Mouse (Mus musculus) lung, postnatal 0 days (tissue): Measurements from ENCODE around the gene Arl8a. TPM values are rescaled to one million over a fixed set of nuclear protein-coding genes. Genes with fewer than 3 reads are reported as not detected.
"Not testable (repeated sequence)": the region's sequence is repeated elsewhere in the genome, so short reads cannot be mapped to it uniquely, and the experiment has no call there.

Source experiments
- ATAC-seq: fragments of 200-750 bp; cut with Nextera tagmentation; 2 replicates; pipeline ENCODE4 v1.8.0; 2017; ENCODE audit warnings: moderate library complexity
- DNase-seq: peaks from one replicate; pipeline ENCODE4 v3.0.0-alpha.2; 2016; ENCODE audit warnings: low spot score
- H3K27ac ChIP-seq: fragments of 300-500 bp; sonication (generic); 2 replicates; pipeline ENCODE4 v1.5.1; 2014; ENCODE audit warnings: antibody characterized with exemption, mild to moderate bottlenecking, low read length, mixed read lengths
- H3K27me3 ChIP-seq: fragments of 300-500 bp; sonication (generic); replicated peaks from 2 replicates; pipeline ENCODE4 v1.6.1; 2014; ENCODE audit warnings: low read length, mixed read lengths; ENCODE audit not compliant: insufficient read depth
- H3K36me3 ChIP-seq: fragments of 300-500 bp; sonication (generic); 2 replicates; pipeline ENCODE4 v1.6.1; 2014; ENCODE audit warnings: low read length, mixed read lengths; ENCODE audit not compliant: insufficient read depth
- H3K4me1 ChIP-seq: fragments of 300-500 bp; sonication (generic); 2 replicates; pipeline ENCODE4 v1.6.1; 2014; ENCODE audit warnings: antibody characterized with exemption, low read depth, low read length, mixed read lengths; ENCODE audit not compliant: insufficient read depth
- H3K4me2 ChIP-seq: fragments of 300-500 bp; sonication (generic); replicated peaks from 2 replicates; pipeline ENCODE4 v1.6.1; 2014; ENCODE audit warnings: low read depth, mild to moderate bottlenecking, low read length, moderate library complexity, mixed read lengths
- H3K4me3 ChIP-seq: fragments of 300-500 bp; sonication (generic); 2 replicates; pipeline ENCODE4 v1.5.1; 2014; ENCODE audit warnings: low read depth, low read length
- H3K9ac ChIP-seq: fragments of 300-500 bp; sonication (generic); replicated peaks from 2 replicates; pipeline ENCODE4 v1.6.1; 2014; ENCODE audit warnings: low read depth, mild to moderate bottlenecking
- H3K9me3 ChIP-seq: fragments of 300-500 bp; sonication (generic); 2 replicates; pipeline ENCODE4 v1.6.1; 2016; ENCODE audit warnings: low read length, mixed read lengths
- CTCF ChIP-seq: IDR thresholded peaks from 2 replicates; pipeline ENCODE4 v1.5.1; 2016; ENCODE audit warnings: antibody characterized with exemption, mild to moderate bottlenecking
- EP300 ChIP-seq: IDR thresholded peaks from 2 replicates; pipeline ENCODE4 v1.6.1; 2016; ENCODE audit warnings: antibody characterized with exemption, mild to moderate bottlenecking, control low read depth
- WGBS: fragments of 180-500 bp; shearing (Covaris S2); extraction: QIAGEN DNeasy Blood & Tissue Kit; methylation state at CpG from one replicate; pipeline ENCODE4 v1.1.7; 2014; 5-methylcytosine and 5-hydroxymethylcytosine counted together
- polyA plus RNA-seq: library from polyadenylated mRNA; unstranded; fragments of >200 nt; fragmentation: Nextera tagmentation; extraction: Ambion mirVana; gene quantifications from 2 replicates; pipeline ENCODE4 v1.2.1, GENCODE M21; 2015

The Arl8a gene
- polyA plus RNA-seq, 1 experiment from 2014 or later: 51.8 TPM

DNA sequence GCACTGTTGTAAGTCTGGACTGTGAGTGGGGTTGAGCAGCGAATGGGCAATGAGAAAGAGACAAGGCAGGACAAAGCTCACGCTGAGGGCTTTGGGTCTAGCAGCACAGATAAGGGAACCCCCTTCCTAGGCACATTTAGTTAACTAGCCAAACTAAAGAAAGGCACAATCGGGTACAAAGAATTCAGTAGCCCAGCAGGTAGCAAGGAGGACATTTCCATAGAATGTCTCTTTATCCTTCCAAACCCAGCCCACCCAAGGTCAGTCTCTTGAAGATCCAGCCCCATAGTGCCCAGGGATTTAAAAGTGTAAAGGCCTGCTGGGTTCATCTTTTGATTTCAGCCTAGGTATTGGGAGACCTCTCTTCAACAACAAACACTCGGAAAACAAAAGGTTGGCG lies 39.3 kb downstream of the Arl8a start:
- H3K9me3 ChIP-seq: no peaks in the 10 kb centered on the region
- TF ChIP-seq CTCF: no peak
- TF ChIP-seq EP300: no peak
- 60% methylated on average over 5 of the region's 5 CpGs for WGBS
- no peak overlapping the region for H3K9ac ChIP-seq
- no peak for ATAC-seq
- no peaks in the 10 kb centered on the region for H3K27me3 ChIP-seq
- H3K36me3 ChIP-seq: no peaks in the 10 kb centered on the region
- H3K4me3 ChIP-seq: no peak overlapping the region
- no peak overlapping the region for H3K27ac ChIP-seq
- no peaks in the 10 kb centered on the region for H3K4me1 ChIP-seq
- no peak overlapping the region for H3K4me2 ChIP-seq
- DNase-seq: no peak

DNA sequence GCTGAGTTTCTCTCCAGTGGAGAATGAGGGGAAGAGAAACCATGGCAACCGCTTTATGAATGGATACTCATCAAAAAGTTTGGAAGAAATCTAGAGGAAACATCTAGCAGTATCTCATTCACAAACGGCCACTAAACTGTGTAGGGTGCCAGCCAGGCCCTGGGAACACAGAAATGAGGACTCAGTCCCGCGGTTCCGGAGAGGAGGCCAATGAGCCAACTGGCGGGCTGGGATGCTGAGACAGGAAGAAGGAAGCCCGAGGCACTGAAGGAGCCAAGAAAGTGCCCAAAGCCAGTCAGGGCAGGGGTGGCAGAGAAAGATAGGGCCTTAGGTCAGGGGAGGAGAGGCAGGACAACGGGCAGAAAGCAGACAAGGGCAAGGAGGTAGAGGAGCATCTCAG lies 39.8 kb downstream of the Arl8a start:
- Histone ChIP-seq H3K36me3 (no peaks in the 10 kb centered on the region), H3K9me3 (no peaks in the 10 kb centered on the region), H3K27ac (no peak overlapping the region), H3K4me2 (no peak overlapping the region), H3K4me1 (no peaks in the 10 kb centered on the region), H3K4me3 (no peak overlapping the region), H3K9ac (no peak overlapping the region), H3K27me3 (no peaks in the 10 kb centered on the region)
- ATAC-seq: no peak
- TF ChIP-seq CTCF: no peak
- TF ChIP-seq EP300: no peak
- DNase-seq: no peak
- WGBS: 30% methylated on average over 8 of the region's 8 CpGs

DNA sequence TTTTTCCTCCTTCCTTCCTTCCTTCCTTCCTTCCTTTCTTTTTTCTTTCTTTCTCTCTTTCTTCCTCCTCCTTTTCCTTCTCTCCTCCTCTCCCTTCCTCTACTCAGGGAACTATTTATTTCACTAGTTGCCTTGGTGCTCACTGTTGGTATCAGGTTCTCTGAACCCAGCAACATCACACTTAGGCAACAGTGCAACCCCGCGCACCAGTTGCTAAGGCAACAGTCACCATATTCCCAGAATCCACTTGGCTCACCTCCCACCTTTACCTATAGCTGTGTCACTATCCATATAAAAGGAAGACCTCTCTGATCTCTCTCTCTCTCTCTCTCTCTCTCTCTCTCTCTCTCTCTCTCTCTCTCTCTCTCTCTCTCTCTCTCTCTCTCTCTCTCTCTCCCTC lies 40.4 kb downstream of the Arl8a start:
- H3K36me3 ChIP-seq, H3K4me1 ChIP-seq, H3K27ac ChIP-seq, H3K4me3 ChIP-seq, H3K9me3 ChIP-seq, H3K9ac ChIP-seq, H3K27me3 ChIP-seq, ATAC-seq, H3K4me2 ChIP-seq, DNase-seq: not testable (repeated sequence)
- 47% methylated on average over 2 of the region's 2 CpGs for WGBS

DNA sequence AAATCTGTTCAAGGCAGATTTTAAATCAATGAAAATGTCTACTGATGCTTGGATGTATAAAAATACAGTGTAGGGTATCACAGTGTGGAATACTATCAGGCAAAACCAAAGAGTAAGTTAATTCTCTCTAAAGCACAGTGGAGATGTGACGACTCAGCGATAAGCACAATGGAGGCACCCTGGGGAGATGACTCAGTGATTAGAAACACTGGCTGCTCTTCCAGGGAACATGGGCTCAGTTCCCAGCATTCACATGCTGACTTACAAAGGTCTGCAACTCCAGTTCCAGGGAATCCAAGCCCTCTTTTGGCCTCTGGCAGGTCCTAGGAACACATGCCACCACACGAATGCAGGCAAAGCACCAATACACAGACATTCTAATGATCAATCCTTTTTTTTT lies 41.6 kb downstream of the Arl8a start:
- no peaks in the 10 kb centered on the region for H3K9me3 ChIP-seq
- TF ChIP-seq CTCF (no peak), EP300 (no peak)
- no peak overlapping the region for H3K27ac ChIP-seq
- no peak overlapping the region for H3K9ac ChIP-seq
- no peak overlapping the region for H3K4me3 ChIP-seq
- H3K4me2 ChIP-seq: no peak overlapping the region
- no peaks in the 10 kb centered on the region for H3K27me3 ChIP-seq
- ATAC-seq (no peak), DNase-seq (no peak)
- H3K36me3 ChIP-seq: no peaks in the 10 kb centered on the region
- H3K4me1 ChIP-seq: no peaks in the 10 kb centered on the region
- 49% methylated on average over 3 of the region's 3 CpGs for WGBS

DNA sequence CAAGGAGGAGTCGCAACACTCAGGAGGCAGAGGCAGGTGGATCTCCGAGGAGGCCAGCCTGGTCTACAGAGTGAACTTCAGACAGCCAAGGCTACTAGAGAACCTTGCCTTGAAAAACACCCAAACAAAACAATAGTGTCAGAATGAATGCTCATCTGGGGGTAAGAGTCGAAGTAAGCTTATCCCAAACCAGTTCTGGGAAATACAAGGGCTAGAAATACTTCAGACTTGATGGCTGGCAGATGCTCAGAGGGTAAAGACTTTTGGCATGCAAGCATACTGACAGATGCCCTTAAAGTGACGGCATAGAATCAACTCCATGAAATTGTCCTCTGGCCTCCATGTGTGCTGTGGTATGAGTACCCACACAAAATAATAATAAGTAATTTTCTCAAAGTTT lies 42.6 kb downstream of the Arl8a start:
- H3K4me3 ChIP-seq: no peak overlapping the region
- TF ChIP-seq EP300 (no peak), CTCF (no peak)
- H3K4me1 ChIP-seq: no peaks in the 10 kb centered on the region
- no peaks in the 10 kb centered on the region for H3K36me3 ChIP-seq
- H3K4me2 ChIP-seq: no peak overlapping the region
- no peaks in the 10 kb centered on the region for H3K9me3 ChIP-seq
- no peak overlapping the region for H3K9ac ChIP-seq
- DNase-seq (no peak), ATAC-seq (no peak)
- no peaks in the 10 kb centered on the region for H3K27me3 ChIP-seq
- H3K27ac ChIP-seq: no peak overlapping the region
- WGBS: 78% methylated on average over 4 of the region's 4 CpGs

DNA sequence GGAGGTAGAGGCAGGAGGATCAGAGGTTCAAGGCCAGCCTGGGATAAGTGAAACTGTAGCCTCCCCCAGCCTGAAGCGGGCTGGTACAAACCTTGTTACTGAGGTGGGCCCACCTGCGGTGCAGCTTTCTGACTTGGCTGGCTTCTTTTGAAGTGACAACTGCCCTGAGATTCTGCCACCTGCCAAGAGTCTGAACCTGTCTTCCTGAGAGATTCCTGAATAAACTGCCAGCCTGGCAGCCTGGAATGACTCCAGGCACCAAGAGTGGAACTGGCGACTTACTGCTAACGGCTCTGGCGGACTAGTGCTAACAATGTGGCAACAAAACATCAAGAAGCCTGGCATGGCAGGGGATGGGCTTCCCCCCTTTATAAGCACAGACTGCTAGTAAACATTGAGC lies 47.7 kb downstream of the Arl8a start:
- not testable (repeated sequence) for ATAC-seq, H3K27ac ChIP-seq, H3K4me1 ChIP-seq, H3K4me3 ChIP-seq, H3K27me3 ChIP-seq, H3K4me2 ChIP-seq, H3K36me3 ChIP-seq, H3K9me3 ChIP-seq, H3K9ac ChIP-seq, DNase-seq
- 64% methylated on average over 5 of the region's 5 CpGs for WGBS

DNA sequence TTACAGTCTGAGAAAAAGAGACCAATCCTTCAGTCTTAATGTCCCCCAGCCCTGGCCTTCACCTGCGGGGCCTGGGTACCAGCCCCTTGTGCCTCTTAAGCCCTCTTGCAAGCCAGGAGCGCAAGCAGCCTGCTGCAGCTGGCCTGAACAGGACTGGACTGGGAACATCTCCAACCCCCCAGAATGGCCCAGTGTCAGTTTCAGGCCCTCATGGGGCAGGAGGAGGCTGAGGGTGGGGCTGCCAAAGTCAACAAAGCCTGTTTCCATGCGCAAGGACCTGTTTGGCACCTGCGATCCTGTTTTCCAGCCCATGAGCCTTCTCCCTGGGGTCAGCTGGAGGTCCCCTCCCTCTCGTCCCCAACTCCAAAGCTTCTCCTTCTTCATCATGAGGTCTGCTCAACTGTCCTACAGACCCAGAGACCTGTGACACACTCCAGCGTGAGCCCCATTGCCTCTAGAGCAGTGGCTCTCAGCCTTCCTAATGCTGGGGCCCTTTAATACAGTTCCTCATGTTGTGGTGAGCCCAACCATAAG lies 49.4 kb downstream of the Arl8a start:
- H3K4me3 ChIP-seq: no peak overlapping the region
- no peak overlapping the region for H3K27ac ChIP-seq
- no peaks in the 10 kb centered on the region for H3K9me3 ChIP-seq
- ATAC-seq (no peak), DNase-seq (no peak)
- H3K36me3 ChIP-seq: no peaks in the 10 kb centered on the region
- 0 out of 2 replicates have a peak, but pooled peaks cover 5% of the 10 kb centered on the region for H3K4me1 ChIP-seq
- no peaks in the 10 kb centered on the region for H3K27me3 ChIP-seq
- TF ChIP-seq CTCF: no peak
- TF ChIP-seq EP300: no peak
- WGBS: 76% methylated on average over 6 of the region's 6 CpGs
- no peak overlapping the region for H3K9ac ChIP-seq
- H3K4me2 ChIP-seq: no peak overlapping the region
